Mouse (Mus musculus): Measurements from ENCODE around the gene Nxph3.
A peak's percentile ranks its signal among the peaks of the same experiment; 100 is the strongest.
"Not testable (repeated sequence)": the region's sequence is repeated elsewhere in the genome, so short reads cannot be mapped to it uniquely, and the experiment has no call there.

The Nxph3 gene

DNA sequence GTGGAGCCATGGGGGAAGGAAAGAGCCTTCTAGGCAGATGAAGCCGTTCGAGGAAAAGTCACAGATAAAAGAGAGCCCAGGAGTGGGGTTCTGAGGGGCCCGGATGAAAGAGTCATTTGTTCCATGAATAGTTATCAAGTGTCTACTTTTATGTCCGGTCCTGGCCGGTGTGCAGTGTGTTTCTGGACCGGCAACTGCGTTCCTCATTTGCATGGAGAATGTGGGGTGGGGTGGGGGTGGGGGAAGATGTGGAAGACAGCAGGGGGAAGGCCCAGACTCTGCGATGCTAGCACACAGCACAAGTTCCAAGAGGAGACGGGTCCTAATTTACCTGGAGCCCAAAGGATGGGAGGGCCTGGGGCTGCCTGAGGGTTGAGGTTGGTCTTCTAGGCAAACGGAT, 4.9 kb upstream of the Nxph3 start:
- no peak for DNase-seq (ENCODE audit: low read depth)

DNA sequence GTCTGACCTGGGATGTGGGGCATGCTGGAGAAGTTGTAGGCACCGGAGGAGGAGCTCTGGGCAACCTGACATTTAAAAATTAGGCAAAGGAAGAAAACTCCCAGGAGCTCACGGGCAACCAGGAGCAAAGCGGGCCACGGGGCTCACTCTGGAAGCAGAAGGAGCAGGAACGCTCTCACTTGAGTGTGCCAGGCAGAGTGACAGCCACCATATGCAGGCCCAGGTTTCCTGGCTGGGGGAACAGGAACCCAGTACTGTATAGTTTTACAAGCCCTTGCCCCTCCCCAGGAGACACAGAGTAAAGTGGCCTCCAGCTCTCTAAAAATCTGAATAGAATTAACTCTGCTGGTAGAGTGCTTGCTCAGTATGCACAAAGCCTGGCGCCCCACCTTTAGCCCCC, 2.8 kb upstream of the Nxph3 start:
- DNase-seq (ENCODE audit: low read depth) = no peak

DNA sequence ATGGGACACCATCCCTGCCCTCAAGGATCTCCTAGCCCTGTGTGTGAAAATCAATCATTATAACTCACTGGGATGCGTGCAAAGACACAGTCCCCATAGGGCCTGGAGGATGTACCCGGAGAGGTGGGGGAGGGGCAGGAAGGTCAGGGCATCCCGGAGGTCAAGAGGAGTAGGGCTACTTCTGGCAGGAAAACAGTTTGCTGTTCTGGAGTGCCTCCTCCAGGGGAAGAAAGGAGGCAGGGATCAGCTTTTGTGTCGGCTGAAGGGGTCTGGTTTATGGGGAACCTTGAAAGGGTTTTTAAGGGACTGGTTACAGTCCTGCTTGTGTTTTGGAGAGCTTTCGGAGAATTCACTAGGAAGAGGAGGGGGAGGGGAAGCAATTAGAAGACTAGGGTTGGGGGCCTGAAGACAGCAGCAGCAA, 2.1 kb upstream of the Nxph3 start:
- no peak for DNase-seq (ENCODE audit: low read depth)

DNA sequence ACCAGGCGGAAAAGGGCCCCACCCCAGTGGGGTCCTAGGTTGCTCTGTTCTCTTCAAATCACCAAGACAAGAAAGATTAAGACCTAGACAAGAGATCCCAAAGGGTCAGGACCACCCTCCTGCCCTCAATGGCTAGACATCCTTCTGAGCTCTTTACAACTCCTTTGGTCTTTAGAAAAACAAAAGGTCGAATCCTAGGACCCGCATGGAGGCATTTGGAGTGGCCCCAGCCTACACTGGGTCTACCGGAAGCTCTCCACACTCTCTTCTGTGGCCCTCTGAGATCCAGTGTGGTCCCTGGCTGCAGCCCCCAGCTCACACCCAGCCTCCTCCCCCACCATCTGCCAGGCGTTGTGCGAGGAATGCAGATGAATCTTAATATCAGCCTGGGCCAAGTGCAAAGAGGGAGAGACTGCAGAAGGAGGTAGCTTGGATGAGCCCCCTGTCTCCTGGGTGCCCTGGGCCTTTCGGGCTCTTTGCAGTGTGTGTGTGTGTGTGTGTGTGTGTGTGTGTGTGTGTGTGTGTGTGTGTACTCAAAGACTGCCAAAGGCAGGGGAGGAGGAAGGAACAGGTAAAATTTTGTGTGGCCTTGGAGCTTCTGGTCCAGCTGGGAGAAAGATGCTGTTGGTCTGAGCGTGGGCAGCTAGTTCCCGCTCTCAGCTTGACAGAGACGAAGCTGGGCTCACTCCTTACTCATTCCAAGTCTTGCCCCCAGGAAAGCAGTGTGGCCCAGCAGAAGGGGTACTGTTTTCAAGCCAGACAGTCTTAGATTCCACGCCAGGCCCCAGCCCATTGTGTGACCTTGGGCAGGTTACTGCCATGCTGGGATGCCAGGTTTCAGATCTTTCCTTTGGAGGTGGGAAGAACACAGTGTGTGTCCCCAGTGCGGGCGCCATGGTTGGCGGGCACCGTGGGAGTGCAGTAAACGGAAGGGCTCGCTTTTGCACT, 1.3 kb upstream of the Nxph3 start:
- DNase-seq (ENCODE audit: low read depth) = no peak

DNA sequence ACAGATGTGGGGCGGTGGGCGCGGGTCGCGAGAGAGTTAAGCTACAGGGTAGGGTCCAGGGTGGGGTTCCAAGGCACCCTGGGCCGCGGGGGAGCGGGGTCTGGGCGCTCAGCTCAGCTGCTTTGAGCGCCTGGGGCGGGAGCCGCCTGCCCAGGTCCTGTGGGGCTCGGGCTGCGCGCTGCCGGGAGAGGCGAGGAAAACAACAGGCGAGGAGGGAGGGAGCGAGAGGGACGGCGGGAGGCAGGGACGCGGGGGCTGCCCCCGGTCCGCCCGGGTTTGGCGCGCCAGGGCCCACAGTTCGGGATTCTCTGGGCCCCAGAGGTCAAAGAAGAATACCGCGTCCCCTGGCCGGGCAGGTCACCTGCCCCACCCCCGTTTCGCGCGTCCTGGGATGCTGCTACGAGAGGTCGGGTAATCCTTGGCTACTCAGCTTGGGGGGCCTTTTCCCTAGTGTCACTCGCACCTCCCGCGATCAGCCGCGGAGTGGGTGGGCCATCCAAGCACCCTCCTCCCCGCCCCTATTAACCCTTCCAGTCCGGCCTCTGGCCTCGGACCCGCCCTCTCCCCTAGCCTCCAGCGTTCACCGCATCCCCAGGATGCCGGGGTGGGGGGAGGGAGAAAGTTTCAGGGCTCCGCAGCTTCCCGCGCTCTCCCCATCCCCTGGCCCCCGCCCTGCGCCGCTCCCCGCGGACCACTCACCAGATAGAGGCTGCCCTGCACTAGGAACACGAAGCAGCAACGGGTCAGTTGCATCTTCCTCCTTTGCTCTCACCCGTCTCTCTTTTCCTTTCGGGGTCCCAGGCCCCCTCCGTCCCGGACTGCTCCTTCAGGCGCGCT, 691 bp downstream of the Nxph3 start:
- DNase-seq (ENCODE audit: low read depth) = no peak

DNA sequence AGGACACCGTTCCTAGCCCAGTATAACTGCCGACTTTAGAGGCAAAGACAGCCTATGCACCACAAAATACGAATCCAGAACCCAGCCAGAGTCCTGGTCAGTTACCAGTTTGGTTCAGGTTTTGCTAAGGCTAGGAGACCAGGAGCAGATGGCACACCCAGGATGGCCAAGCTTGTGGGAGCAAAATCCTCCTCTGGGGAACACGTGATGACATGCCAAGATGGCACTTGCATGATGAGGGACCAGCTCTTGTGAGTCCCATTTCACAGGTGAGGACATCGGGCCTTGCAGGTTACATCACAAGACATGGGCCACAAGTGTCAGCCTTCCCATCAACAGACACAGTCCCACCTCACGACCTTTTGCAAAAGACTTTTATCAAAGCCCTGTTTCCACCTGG, 2.0 kb downstream of the Nxph3 start:
- DNase-seq (ENCODE audit: low read depth) = no peak

DNA sequence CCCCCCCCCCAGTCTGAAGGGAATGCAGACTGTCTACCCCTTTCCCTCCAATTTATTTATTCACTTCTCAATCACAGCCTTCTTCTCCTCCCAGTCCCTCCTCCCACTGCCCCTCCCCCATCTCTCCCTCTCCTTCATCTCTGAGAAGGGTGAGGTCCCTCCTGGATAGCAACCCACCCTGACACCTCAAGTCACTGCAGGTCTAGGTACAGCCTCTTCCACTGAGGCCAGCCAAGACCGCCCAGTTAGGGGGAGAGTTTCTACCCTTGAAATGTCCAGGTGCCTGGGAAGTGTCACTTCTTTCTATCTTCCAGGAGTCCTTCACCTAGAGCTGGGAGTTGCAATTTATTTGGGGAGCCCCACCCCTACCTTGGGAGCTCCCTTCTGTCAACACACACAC, 2.5 kb downstream of the Nxph3 start:
- no peak for DNase-seq (ENCODE audit: low read depth)

DNA sequence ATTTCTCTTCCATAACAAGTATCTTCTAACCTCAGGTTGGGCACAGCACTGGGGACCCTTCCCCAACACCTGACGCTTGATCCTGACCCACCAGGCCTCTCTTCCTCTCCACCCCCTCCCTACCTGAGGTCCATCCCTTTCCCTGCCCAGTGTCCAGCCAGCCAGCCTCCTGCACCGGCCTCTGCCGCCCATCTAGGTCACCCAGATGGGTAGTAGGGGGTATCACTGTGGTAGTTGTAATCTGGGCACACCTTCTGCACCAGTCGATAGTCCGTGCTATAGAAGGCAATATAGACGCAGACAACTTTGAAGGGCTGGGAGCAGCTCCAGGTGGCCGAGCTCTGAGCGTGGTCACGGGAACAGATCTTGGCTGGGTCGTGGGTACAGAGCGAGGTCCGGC, 3.7 kb downstream of the Nxph3 start:
- DNase-seq (ENCODE audit: low read depth) = no peak

DNA sequence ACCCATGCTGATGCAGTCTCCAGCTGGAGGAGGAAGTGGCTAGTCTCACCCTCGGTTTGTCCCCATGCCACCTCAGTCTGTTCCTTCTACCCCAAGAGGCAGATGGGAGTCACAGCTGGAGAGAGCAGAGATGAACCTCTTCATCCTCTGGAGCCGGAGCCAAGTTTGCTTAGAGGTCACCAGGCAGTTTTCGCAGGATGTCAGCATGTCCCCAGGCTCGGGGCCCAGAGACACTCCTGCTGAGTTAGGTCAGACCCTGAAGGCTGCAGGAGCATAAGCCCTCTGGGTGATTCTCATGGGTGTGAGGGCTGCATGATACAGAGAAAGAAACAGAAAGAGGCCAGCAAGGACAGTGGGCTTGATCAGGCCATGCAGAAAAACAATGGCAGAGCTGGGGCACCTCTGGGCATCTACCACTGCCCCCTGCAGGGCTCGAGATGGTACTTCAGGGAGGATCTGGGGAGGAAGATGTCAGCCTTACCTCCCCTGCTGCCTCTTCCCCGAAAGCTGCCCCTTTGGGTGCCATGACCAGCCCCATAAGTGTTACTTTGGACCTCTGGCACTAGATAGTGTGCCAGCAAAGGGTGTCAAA, 5.1 kb downstream of the Nxph3 start:
- DNase-seq (ENCODE audit: low read depth) = peak; percentile 44

DNA sequence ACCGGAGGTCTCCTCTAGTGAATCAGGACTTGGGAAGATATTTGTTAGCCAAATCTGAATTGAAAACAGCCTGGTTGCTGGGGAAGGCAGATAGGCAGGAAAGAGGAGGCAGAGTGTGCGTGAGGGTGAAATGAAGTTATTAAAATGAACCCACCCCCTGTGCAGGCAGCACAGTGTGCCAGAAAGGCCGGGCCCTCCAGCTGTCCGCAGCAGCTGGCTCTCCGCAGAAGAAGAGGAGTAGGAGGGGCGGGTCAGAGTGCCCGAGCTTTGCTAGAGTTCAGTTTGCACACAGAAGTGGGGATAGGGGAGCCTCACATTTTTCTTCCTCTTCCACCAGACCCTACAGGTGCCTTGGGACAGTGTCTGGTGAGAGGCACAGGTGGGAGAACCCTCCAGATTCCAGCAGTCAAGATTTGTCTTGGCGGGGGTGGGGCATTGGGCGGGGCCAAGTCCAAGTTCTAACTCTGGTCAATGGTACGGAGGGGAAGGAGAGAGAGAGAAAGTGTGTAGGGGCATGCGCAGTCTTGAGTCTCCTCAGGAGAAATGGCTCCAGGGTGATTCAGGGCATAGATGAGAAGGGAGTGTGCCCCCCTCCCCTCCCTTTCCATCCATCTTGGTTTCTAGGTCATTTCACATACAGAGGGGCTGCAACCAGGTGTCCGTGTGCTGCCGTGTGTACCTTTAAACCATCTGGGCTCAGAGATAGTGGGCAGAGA, 6.0 kb downstream of the Nxph3 start:
- DNase-seq (ENCODE audit: low read depth) = peak; percentile 25

DNA sequence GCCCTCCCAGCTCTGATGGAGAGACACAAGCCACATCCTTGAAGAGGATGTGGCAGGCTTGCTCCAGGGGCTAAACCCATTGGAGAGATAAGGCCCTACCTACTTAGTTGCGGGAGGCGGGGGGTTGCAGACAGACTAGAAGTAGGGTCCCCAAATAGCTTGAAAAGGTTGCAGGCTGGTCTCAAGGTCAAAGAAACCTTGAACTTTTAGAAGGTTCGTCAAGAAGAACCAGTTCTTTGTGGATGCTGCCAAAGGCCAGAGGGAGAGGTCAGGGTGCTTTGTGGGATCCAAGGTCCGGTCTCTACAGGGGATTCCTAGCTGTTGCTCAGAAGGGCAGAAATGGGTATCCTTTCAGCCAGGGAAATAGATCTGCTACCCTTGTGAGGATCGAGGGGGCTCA, 6.6 kb downstream of the Nxph3 start:
- DNase-seq (ENCODE audit: low read depth) = no peak

DNA sequence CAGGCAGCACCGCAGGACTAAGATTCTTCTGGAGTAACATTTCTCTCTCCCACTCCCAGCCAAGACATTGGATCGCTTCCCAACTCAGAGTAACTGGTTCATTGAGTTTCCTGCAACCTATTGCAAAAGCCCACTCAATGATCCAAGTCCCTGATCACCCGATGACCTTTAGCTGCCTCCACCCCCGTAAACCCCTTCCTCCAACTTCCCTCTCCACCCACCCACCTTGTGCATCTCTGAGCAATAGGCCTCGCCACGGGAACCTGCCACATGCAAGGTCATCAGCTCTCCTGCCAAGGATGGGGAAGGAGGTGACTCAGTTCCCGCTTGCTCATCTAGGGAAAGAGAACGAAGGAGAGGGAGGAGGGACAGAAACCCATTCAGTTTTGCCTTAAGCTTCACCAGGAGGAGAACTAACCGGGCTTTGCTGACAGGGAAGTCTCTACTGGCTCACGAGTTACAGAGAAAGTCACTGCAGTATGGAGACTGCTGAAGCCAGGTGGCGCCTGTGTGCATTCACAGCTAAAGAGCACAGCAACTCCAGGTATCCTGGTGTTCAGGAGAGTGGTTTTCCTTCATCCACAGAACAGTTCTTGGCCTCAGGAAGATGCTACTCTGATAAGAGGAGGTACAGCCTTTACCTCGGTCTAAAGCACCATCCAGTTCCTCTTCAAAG, 7.2 kb downstream of the Nxph3 start:
- DNase-seq (ENCODE audit: low read depth) = peak; percentile 79

DNA sequence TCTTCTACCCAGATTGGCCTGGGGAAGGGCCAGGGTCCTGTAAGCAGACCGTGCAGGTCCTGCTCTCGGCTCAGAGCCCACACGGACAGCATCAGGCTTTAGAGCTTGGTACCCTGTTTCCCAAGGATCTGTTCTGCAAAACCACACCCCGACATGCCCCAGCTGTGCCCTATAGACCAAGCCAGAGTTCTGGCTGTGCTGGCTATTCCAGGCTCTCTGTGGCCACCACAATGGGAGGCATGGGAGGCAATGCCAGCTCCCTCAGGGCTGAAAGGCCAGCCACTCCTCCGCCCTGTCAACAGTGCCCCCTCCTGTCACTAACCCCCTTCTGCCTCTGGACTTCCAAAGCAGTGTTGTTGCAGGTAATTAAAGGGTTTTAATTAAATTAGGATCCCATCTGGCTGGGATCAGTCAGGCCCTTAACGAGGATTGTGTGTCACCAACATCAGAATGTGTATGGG, 10.1 kb downstream of the Nxph3 start:
- peak; percentile 24 for DNase-seq (ENCODE audit: low read depth)

DNA sequence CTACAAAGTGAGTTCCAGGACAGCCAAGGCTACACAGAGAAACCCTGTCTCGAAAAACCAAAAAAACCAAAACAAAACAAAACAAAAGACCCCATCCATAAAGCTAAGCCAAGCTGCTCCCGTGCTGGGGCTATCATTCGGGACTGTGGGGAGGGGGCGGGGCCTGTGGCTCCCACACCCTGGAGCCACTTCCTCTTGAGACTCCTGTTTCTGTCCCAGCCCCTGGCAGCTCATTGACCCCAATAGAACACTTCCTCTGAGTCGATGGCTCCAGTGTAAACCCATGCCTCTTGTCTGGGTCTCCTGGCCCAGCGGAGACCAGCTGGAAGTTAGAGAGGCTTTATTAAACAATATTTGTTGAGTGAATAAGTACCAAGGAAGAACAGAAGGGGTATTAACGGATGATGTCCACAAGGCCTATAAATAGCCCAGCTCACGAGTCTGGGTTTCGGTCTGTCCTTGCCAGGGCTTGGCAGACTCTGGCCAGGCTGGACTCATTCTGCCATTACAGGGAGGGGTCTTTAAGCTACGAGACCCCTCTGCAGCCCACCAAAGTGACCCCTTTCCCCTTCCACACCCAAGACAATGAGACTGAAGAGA, 10.7 kb downstream of the Nxph3 start:
- peak; percentile 60 for DNase-seq (ENCODE audit: low read depth)

DNA sequence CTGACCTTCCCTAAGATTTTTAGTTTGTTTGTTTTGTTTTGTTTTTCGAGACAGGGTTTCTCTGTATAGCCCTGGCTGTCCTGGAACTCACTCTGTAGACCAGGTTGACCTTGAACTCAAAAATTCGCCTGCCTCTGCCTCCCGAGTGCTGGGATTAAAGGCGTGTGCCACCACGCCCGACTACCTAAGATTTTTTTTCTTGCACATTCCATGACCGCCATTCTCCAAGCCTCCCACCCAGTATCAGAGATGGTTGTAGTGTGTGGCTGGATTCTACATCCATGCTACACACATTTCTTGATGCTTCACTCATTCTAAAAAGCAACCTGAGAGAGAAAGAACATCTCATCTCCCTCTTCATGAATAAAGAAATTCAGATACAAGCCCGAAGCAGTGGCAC, 12.5 kb downstream of the Nxph3 start:
- DNase-seq (ENCODE audit: low read depth) = not testable (repeated sequence)

DNA sequence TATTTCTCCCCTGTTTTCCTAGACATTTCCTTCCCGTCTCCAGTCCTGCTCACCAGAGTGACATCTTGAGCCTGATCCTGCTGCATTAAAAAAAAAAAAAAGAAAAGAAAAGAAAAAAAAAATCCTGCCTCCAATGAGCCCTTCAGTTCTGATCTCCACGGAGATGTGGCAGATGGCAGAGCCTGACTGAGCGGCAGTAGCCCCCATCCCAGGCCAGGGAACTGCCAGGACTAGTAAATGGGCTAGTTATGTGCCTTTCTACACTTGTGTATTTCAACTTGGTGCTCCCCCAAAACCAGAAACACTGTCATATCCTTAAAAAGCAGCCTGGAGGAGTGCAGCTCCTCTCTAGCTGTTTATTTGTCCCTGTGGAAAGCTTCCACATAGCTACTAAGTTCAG, 13.5 kb downstream of the Nxph3 start:
- DNase-seq (ENCODE audit: low read depth) = no peak

DNA sequence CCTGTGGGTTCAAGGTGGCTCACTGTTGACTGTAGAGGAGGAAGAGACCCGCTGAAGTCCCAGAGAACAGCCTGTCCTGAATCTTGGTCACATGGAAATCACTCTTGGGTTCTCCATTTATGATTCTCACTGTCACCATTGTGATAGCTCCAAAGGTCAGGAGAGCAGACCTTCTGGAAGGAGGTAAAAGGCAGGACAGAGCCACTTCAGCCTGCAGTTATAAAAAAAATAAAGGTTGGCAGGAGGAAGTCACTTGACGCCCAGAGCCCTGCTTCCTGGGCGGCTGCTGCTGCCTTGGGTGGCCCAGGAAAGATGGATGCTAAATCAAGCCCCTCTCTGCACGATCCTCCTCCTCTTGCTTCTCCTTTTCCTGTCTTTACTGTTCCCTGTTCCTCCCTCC, 14.0 kb downstream of the Nxph3 start:
- DNase-seq (ENCODE audit: low read depth) = no peak

DNA sequence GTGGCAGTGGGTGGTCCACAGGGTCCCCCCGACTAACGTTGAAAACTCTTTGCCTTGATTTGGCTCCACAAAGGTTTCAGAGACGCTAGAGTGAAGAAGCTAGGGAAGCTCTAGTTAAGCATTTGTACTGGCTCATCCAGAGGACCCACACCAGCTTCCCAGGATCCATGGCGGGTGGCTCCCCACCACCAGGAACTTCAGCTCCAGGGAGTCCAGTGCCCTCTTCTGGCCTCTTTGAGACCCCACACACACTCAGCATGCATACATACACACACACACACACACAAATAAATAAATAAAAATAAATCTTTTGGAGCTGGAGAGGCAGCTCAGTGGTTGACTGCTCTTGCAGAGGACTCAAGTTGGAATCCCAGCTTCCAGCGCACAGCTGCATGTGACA, 16.4 kb downstream of the Nxph3 start:
- no peak for DNase-seq (ENCODE audit: low read depth)

DNA sequence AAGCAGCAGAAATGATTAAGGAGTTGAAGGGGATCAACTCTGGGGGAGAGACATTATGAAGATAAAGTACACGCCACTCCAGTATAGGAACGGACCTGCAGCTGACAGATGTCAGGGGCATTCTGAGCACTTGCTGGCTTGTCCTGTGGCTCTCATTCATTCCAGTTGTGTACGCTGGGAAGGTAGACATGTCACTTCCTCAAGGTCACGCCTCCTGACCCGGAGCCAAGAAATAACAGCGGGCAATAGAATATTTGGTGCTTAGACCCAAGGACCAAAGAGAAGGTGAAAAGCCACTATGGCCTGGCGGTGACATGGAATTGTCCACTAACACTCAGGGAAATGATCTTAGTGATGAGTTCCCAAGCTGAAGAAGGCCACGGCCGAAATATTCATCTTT, 18.5 kb downstream of the Nxph3 start:
- DNase-seq (ENCODE audit: low read depth) = no peak

DNA sequence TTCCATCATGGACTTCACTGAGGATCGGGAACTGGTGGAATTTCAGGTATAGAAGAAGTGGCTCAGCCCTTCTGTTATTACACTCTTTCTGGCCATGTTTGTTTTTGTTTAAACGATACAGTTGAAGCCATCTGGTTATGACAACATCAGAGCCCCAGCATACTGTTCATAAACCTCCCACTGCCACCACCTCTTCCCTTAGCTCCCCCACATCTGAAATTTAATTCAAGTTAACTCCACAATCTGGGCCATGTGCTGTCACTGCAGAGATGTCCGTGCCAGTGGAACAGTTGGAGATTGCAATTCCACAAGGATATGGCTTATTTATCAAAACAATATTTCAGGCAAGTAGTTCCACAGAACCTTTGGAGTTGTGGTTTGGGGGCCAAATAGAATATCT, 20.0 kb downstream of the Nxph3 start:
- DNase-seq (ENCODE audit: low read depth) = no peak

DNA sequence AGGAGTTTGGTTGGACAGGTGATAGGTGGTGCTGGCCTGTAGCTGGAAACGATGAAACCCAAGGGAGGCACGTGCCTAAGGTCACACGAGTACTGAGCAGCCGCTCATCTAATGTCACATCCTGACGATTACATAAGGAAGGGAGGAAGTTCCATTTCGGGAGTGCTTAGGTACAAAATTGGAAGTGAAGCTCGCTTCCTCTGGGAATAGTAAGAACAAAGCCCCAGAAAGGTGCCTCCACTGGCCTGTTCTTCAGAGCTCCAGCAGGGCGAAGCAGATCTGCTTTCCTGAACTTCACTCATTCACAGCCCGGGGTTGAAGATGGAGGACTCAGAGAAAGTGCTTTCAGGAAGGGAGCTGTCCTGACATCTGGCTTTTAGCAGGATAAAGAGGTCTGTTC, 20.4 kb downstream of the Nxph3 start:
- no peak for DNase-seq (ENCODE audit: low read depth)

Measured in NIH3T3 (cell line).